Mouse (Mus musculus): ENCODE measurements around the gene Per2.

DNA sequence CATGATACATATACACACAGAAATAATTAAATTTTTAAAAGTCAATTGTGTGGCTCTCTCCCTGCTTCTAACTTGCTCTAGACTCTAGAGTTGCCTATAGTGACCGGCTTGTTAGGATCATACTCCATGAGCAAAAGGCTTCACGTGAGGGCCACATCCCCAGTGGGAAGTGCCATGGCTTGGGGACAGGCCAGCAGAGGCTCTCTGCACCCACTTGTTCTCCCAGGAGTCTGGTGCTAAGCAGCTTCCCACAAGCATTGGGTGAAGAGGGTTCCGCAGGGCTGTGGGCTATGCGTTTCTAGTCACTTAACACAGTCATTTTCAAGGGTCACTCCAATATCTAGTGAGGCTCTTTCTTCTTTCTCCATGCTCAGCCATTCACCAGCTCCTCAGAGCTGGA is 2.0 kb downstream of the Per2 start:
- TF ChIP-seq GATA1 (IDR thresholded peaks at IDR 0.05; ENCODE audit: low read length) = no peak
- no peak for TF ChIP-seq TAL1 (IDR thresholded peaks at IDR 0.05; ENCODE audit: low read length)
